Mouse (Mus musculus): ENCODE data around the gene Lhb. TPM values are rescaled to one million over a fixed set of nuclear protein-coding genes. Genes with fewer than 3 reads are reported as not detected.
"Not testable (repeated sequence)": the region's sequence is repeated elsewhere in the genome, so short reads cannot be mapped to it uniquely, and the experiment has no call there.

Gene Lhb
- polyA plus RNA-seq, 1 experiment from 2014 or later = 0.45 TPM

GRCm38 (mm10) chr7:45459564-45460140 lies 39.0 kb downstream of the Lhb start, which contains the start of gene Ftl1:
Ftl1 (minus strand) TSS chr7:45459884.
- not testable (repeated sequence) for H3K27me3 ChIP-seq (replicated peaks); H3K9me3 ChIP-seq
- peak within 1 kb of the TSS; percentile 79 for H3K9ac ChIP-seq
- peaks cover 37% of the 10 kb centered on the region for H3K4me1 ChIP-seq
- peaks cover 16% of the 10 kb centered on the region for H3K36me3 ChIP-seq (replicated peaks)
- peak within 1 kb of the TSS; percentile 91 for H3K27ac ChIP-seq
- ATAC-seq (replicated peaks) = peak; percentile 97
- peak within 1 kb of the TSS; percentile 70 for H3K4me2 ChIP-seq
- peak within 1 kb of the TSS; percentile 83 for H3K4me3 ChIP-seq
- 0% methylated on average over 32 of the region's 37 CpGs for WGBS

GRCm38 (mm10) chr7:45460377-45460776 lies 39.8 kb downstream of the Lhb start:
- H3K9ac ChIP-seq = peak overlapping the region; percentile 45; the same call in 1 of the 2 replicates
- peak overlapping the region; percentile 57 for H3K4me2 ChIP-seq
- H3K36me3 ChIP-seq (replicated peaks) = peaks cover 15% of the 10 kb centered on the region
- no peaks in the 10 kb centered on the region for H3K9me3 ChIP-seq
- ATAC-seq (replicated peaks) = no peak
- peaks cover 44% of the 10 kb centered on the region for H3K4me1 ChIP-seq
- peak overlapping the region; percentile 91 for H3K27ac ChIP-seq
- H3K27me3 ChIP-seq (replicated peaks) = no peaks in the 10 kb centered on the region
- WGBS = 77% methylated on average over 7 of the region's 7 CpGs
- H3K4me3 ChIP-seq = peak overlapping the region; percentile 83

GRCm38 (mm10) chr7:45460860-45461314 lies 40.3 kb downstream of the Lhb start:
- 44% methylated on average over 13 of the region's 13 CpGs for WGBS
- no peaks in the 10 kb centered on the region for H3K27me3 ChIP-seq (replicated peaks)
- H3K36me3 ChIP-seq (replicated peaks) = peaks cover 15% of the 10 kb centered on the region
- H3K4me3 ChIP-seq = no peak overlapping the region
- peaks cover 49% of the 10 kb centered on the region for H3K4me1 ChIP-seq
- H3K4me2 ChIP-seq = peak overlapping the region; percentile 57; the same call in 1 of the 2 replicates
- ATAC-seq (replicated peaks) = no peak
- H3K27ac ChIP-seq = peak overlapping the region; percentile 91
- no peaks in the 10 kb centered on the region for H3K9me3 ChIP-seq
- H3K9ac ChIP-seq = no peak overlapping the region

GRCm38 (mm10) chr7:45461326-45461725 lies 40.7 kb downstream of the Lhb start:
- Histone ChIP-seq H3K9me3 (no peaks in the 10 kb centered on the region), H3K27ac (peak overlapping the region; percentile 91; the same call in 1 of the 2 replicates), H3K4me3 (no peak overlapping the region), H3K4me1 (peaks cover 50% of the 10 kb centered on the region), H3K27me3 (replicated peaks) (no peaks in the 10 kb centered on the region), H3K9ac (no peak overlapping the region), H3K4me2 (no peak overlapping the region), H3K36me3 (replicated peaks) (peaks cover 15% of the 10 kb centered on the region)
- 58% methylated on average over 5 of the region's 5 CpGs for WGBS
- ATAC-seq (replicated peaks) = no peak

GRCm38 (mm10) chr7:45461781-45462180 lies 41.2 kb downstream of the Lhb start:
- no peak overlapping the region for H3K4me2 ChIP-seq
- no peaks in the 10 kb centered on the region for H3K9me3 ChIP-seq
- 94% methylated on average over 4 of the region's 4 CpGs for WGBS
- no peak overlapping the region for H3K4me3 ChIP-seq
- H3K9ac ChIP-seq = no peak overlapping the region
- no peak for ATAC-seq (replicated peaks)
- H3K27ac ChIP-seq = no peak overlapping the region
- H3K4me1 ChIP-seq = peaks cover 46% of the 10 kb centered on the region
- peaks cover 15% of the 10 kb centered on the region for H3K36me3 ChIP-seq (replicated peaks)
- H3K27me3 ChIP-seq (replicated peaks) = no peaks in the 10 kb centered on the region

- WGBS = 94% methylated on average over 4 of the region's 4 CpGs
- H3K9ac ChIP-seq = no peak overlapping the region
- peaks cover 45% of the 10 kb centered on the region for H3K4me1 ChIP-seq
- H3K27me3 ChIP-seq (replicated peaks) = no peaks in the 10 kb centered on the region
- no peak overlapping the region for H3K27ac ChIP-seq
- no peaks in the 10 kb centered on the region for H3K9me3 ChIP-seq
- H3K4me2 ChIP-seq = no peak overlapping the region
- peaks cover 15% of the 10 kb centered on the region for H3K36me3 ChIP-seq (replicated peaks)
- no peak overlapping the region for H3K4me3 ChIP-seq
- ATAC-seq (replicated peaks) = no peak
These were observed 41.7 kb downstream of the Lhb start for GRCm38 (mm10) chr7:45462325-45462724.

GRCm38 (mm10) chr7:45462868-45463267 lies 42.2 kb downstream of the Lhb start:
- not testable (repeated sequence) for H3K27ac ChIP-seq; H3K4me3 ChIP-seq; H3K4me2 ChIP-seq; H3K9me3 ChIP-seq; H3K9ac ChIP-seq; ATAC-seq (replicated peaks); H3K27me3 ChIP-seq (replicated peaks)
- 86% methylated on average over 4 of the region's 4 CpGs for WGBS
- peaks cover 41% of the 10 kb centered on the region for H3K4me1 ChIP-seq
- peaks cover 15% of the 10 kb centered on the region for H3K36me3 ChIP-seq (replicated peaks)

GRCm38 (mm10) chr7:45463987-45464778 lies 43.6 kb downstream of the Lhb start:
- H3K9ac ChIP-seq = no peak overlapping the region
- no peak overlapping the region for H3K4me3 ChIP-seq
- 97% methylated on average over 7 of the region's 7 CpGs for WGBS
- no peak overlapping the region for H3K27ac ChIP-seq
- peaks cover 15% of the 10 kb centered on the region for H3K36me3 ChIP-seq (replicated peaks)
- H3K4me2 ChIP-seq = no peak overlapping the region
- no peaks in the 10 kb centered on the region for H3K9me3 ChIP-seq
- no peak for ATAC-seq (replicated peaks)
- H3K27me3 ChIP-seq (replicated peaks) = no peaks in the 10 kb centered on the region
- peaks cover 35% of the 10 kb centered on the region for H3K4me1 ChIP-seq

- H3K9ac ChIP-seq = no peak overlapping the region
- no peaks in the 10 kb centered on the region for H3K9me3 ChIP-seq
- no peak overlapping the region for H3K27ac ChIP-seq
- H3K4me2 ChIP-seq = peak overlapping the region; percentile 83; the same call in 1 of the 2 replicates
- peaks cover 33% of the 10 kb centered on the region for H3K4me1 ChIP-seq
- WGBS = 95% methylated on average over 12 of the region's 12 CpGs
- H3K27me3 ChIP-seq (replicated peaks) = no peaks in the 10 kb centered on the region
- no peak for ATAC-seq (replicated peaks)
- H3K4me3 ChIP-seq = no peak overlapping the region
- peaks cover 15% of the 10 kb centered on the region for H3K36me3 ChIP-seq (replicated peaks)
These were observed 44.5 kb downstream of the Lhb start for GRCm38 (mm10) chr7:45465112-45465511.

GRCm38 (mm10) chr7:45465549-45465948 lies 44.9 kb downstream of the Lhb start:
- H3K9ac ChIP-seq = peak overlapping the region; percentile 84
- 79% methylated on average over 9 of the region's 9 CpGs for WGBS
- H3K4me2 ChIP-seq = peak overlapping the region; percentile 83
- peaks cover 28% of the 10 kb centered on the region for H3K4me1 ChIP-seq
- H3K27ac ChIP-seq = no peak overlapping the region
- peak overlapping the region; percentile 76 for H3K4me3 ChIP-seq
- peaks cover 15% of the 10 kb centered on the region for H3K36me3 ChIP-seq (replicated peaks)
- no peaks in the 10 kb centered on the region for H3K9me3 ChIP-seq
- H3K27me3 ChIP-seq (replicated peaks) = no peaks in the 10 kb centered on the region
- ATAC-seq (replicated peaks) = no peak

- Histone ChIP-seq H3K27ac (peak within 1 kb of the TSS; percentile 79), H3K4me1 (peaks cover 23% of the 10 kb centered on the region), H3K27me3 (replicated peaks) (no peaks in the 10 kb centered on the region), H3K36me3 (replicated peaks) (peaks cover 15% of the 10 kb centered on the region), H3K4me3 (peak within 1 kb of the TSS; percentile 76), H3K9me3 (no peaks in the 10 kb centered on the region), H3K4me2 (peak within 1 kb of the TSS; percentile 83), H3K9ac (peak within 1 kb of the TSS; percentile 84)
- ATAC-seq (replicated peaks) = peak; percentile 70
- WGBS = under 1% methylated on average over 58 of the region's 58 CpGs
These were observed 45.9 kb downstream of the Lhb start, which contains the start of gene Bax for GRCm38 (mm10) chr7:45466283-45467089. Bax (minus strand) TSS chr7:45466898.

Measured in midbrain, embryonic 15.5 days (tissue).